Mouse (Mus musculus) kidney, embryonic 15.5 days (tissue): ENCODE results near the gene Naa35. TPM values are rescaled to one million over a fixed set of nuclear protein-coding genes. Genes with fewer than 3 reads are reported as not detected.

Experiments
- ATAC-seq: fragments of 200-750 bp; cut with Nextera tagmentation; replicated peaks from 2 replicates; pipeline ENCODE4 v1.8.0; 2017; ENCODE audit warnings: moderate TSS enrichment; ENCODE audit not compliant: low FRiP score
- H3K27ac ChIP-seq: fragments of 300-500 bp; sonication (generic); 2 replicates; pipeline ENCODE4 v1.5.1; 2015; ENCODE audit warnings: mild to moderate bottlenecking, inconsistent platforms
- H3K27me3 ChIP-seq: fragments of 300-500 bp; sonication (generic); 2 replicates; pipeline ENCODE4 v1.6.1; 2015; ENCODE audit warnings: inconsistent platforms
- H3K36me3 ChIP-seq: fragments of 300-500 bp; sonication (generic); 2 replicates; pipeline ENCODE4 v1.6.1; 2015; ENCODE audit warnings: inconsistent platforms
- H3K4me1 ChIP-seq: fragments of 300-500 bp; sonication (generic); 2 replicates; pipeline ENCODE4 v1.6.1; 2015; ENCODE audit warnings: inconsistent platforms
- H3K4me2 ChIP-seq: fragments of 300-500 bp; sonication (generic); 2 replicates; pipeline ENCODE4 v1.6.1; 2015; ENCODE audit warnings: moderate library complexity, mild to moderate bottlenecking, inconsistent platforms
- H3K4me3 ChIP-seq: fragments of 300-500 bp; sonication (generic); replicated peaks from 2 replicates; pipeline ENCODE4 v1.5.1; 2015; ENCODE audit warnings: mild to moderate bottlenecking, inconsistent platforms
- H3K9ac ChIP-seq: fragments of 300-500 bp; sonication (generic); 2 replicates; pipeline ENCODE4 v1.6.1; 2015; ENCODE audit warnings: mild to moderate bottlenecking, inconsistent platforms
- H3K9me3 ChIP-seq: fragments of 300-500 bp; sonication (generic); replicated peaks from 2 replicates; pipeline ENCODE4 v1.6.1; 2016; ENCODE audit warnings: inconsistent platforms
- WGBS: fragments of 180-500 bp; shearing (Covaris S2); methylation state at CpG from one replicate; pipeline ENCODE4 v1.1.7; 2015; ENCODE audit warnings: mixed read lengths; 5-methylcytosine and 5-hydroxymethylcytosine counted together
- polyA plus RNA-seq: library from polyadenylated mRNA; unstranded; fragments of >200 nt; fragmentation: Nextera tagmentation; extraction: Ambion mirVana; gene quantifications from 2 replicates; pipeline ENCODE4 v1.2.1, GENCODE M21; 2015

Gene Naa35
- polyA plus RNA-seq, 1 experiment from 2014 or later: 101 TPM

- WGBS: 90% methylated on average over 8 of the region's 8 CpGs
- Histone ChIP-seq H3K27me3 (no peaks in the 10 kb centered on the region), H3K4me2 (no peak overlapping the region), H3K4me3 (no peak overlapping the region), H3K4me1 (peaks cover 23% of the 10 kb centered on the region), H3K36me3 (peaks cover 23% of the 10 kb centered on the region), H3K9me3 (no peaks in the 10 kb centered on the region), H3K9ac (no peak overlapping the region), H3K27ac (no peak overlapping the region)
- ATAC-seq: no peak
Observed at GRCm38 (mm10) chr13:59661387-59661786, 76.3 kb downstream of the Naa35 start.

DNA sequence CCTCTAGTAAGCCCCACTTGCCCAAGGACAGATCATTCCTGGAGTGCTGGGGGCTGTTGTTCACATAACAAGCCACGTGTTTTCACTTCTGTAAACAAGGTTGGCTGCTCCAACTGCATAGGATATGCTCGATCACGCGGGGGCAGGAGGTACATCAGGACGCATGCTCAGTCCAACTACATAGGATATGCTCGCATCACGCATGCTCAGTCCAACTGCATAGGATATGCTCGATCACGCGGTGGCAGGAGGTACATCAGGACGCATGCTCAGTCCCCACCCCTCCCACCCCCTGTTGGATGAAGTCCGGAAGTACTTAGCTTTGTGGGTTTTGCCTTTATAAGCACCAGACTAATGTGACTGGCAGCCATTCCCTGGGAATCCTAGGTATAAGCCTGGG, 76.9 kb downstream of the Naa35 start:
- Histone ChIP-seq H3K9me3 (no peaks in the 10 kb centered on the region), H3K36me3 (peaks cover 23% of the 10 kb centered on the region)
- ATAC-seq: no peak

GRCm38 (mm10) chr13:59663939-59664712, 79.1 kb downstream of the Naa35 start:
- H3K27ac ChIP-seq: no peak overlapping the region
- H3K36me3 ChIP-seq: peaks cover 19% of the 10 kb centered on the region
- peak; percentile 57; the same call in 1 of the 2 replicates for ATAC-seq
- no peaks in the 10 kb centered on the region for H3K27me3 ChIP-seq
- no peak overlapping the region for H3K9ac ChIP-seq
- WGBS: 78% methylated on average over 19 of the region's 19 CpGs
- peaks cover 24% of the 10 kb centered on the region for H3K4me1 ChIP-seq
- no peak overlapping the region for H3K4me3 ChIP-seq
- no peak overlapping the region for H3K4me2 ChIP-seq
- H3K9me3 ChIP-seq: no peaks in the 10 kb centered on the region

More for the DNA sequence above, 76.9 kb downstream of the Naa35 start:
- Histone ChIP-seq H3K4me1 (peaks cover 18% of the 10 kb centered on the region), H3K27me3 (no peaks in the 10 kb centered on the region), H3K4me3 (no peak overlapping the region), H3K27ac (no peak overlapping the region), H3K9ac (no peak overlapping the region), H3K4me2 (no peak overlapping the region)
- 97% methylated on average over 12 of the region's 12 CpGs for WGBS

GRCm38 (mm10) chr13:59667763-59668162, 82.7 kb downstream of the Naa35 start:
- Histone ChIP-seq H3K27ac (no peak overlapping the region), H3K4me3 (no peak overlapping the region), H3K27me3 (no peaks in the 10 kb centered on the region), H3K36me3 (peaks cover 12% of the 10 kb centered on the region), H3K9ac (no peak overlapping the region), H3K4me1 (peaks cover 24% of the 10 kb centered on the region), H3K9me3 (no peaks in the 10 kb centered on the region), H3K4me2 (no peak overlapping the region)
- ATAC-seq: no peak
- WGBS: 88% methylated on average over 5 of the region's 5 CpGs

DNA sequence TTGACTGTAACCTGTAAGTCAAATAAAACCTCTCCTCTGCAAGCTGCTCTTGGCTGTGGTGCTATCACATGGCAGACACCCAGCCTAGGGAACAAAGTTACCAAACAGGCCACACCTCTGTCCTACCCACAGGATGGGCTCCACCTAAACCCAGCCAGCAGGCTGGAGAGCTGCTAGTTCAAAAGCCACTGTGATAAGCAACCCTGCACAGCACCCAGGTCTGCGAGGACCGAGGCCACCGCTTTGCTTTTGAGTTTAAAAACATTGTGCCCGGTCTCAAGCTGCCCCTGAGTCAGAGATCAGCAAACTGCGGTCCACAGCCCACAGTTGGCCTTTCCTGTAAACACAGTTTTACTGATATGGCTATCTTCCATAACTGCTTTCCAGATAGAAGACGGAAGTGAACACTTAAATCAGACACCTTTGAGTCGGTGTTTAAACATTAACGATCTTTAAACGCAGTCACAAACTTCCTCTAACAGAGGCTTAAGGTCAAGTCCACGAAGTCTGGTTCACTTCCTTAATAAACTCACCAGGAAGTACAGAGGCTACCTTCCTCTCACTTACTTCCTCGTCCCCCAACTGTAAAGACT, 83.5 kb downstream of the Naa35 start:
- Histone ChIP-seq H3K27ac (peak overlapping the region; percentile 66), H3K4me3 (no peak overlapping the region), H3K9me3 (no peaks in the 10 kb centered on the region), H3K36me3 (peaks cover 12% of the 10 kb centered on the region), H3K4me1 (peaks cover 23% of the 10 kb centered on the region), H3K27me3 (no peaks in the 10 kb centered on the region), H3K9ac (no peak overlapping the region), H3K4me2 (no peak overlapping the region)
- ATAC-seq: peak; percentile 72
- whole genome bisulfite sequencing: 38% methylated on average over 11 of the region's 11 CpGs

GRCm38 (mm10) chr13:59669946-59670345, 84.9 kb downstream of the Naa35 start:
- Histone ChIP-seq H3K4me2 (no peak overlapping the region), H3K27me3 (no peaks in the 10 kb centered on the region), H3K4me3 (no peak overlapping the region), H3K9ac (no peak overlapping the region), H3K36me3 (peaks cover 3% of the 10 kb centered on the region; the same call in 1 of the 2 replicates), H3K27ac (no peak overlapping the region), H3K9me3 (no peaks in the 10 kb centered on the region), H3K4me1 (peaks cover 26% of the 10 kb centered on the region)
- no peak for ATAC-seq
- WGBS: 91% methylated on average over 10 of the region's 10 CpGs

GRCm38 (mm10) chr13:59671521-59671920, 86.5 kb downstream of the Naa35 start:
- Histone ChIP-seq H3K4me1 (peaks cover 31% of the 10 kb centered on the region), H3K9me3 (no peaks in the 10 kb centered on the region), H3K36me3 (no peaks in the 10 kb centered on the region), H3K4me3 (no peak overlapping the region), H3K9ac (no peak overlapping the region), H3K27me3 (no peaks in the 10 kb centered on the region), H3K27ac (no peak overlapping the region), H3K4me2 (no peak overlapping the region)
- ATAC-seq: no peak
- 83% methylated on average over 2 of the region's 2 CpGs for WGBS

DNA sequence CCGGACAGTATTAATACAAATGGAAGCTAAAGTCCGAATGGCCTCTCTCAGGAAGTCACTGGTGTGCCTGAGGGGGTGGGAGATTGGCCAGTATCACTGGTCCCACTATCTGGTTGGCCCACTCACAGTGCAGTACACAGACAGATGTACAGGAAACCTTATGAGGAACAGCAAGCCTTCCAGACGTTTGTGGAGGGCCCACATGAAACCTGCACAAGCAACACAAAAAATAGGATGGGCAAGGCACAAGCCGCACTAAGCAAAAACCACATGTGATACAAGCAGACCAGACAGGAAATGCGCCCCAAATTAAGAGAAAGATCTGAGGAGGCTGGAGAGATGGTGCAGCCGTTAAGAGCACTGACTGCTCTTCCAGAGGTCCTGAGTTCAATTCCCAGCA, 87.2 kb downstream of the Naa35 start:
- WGBS: 65% methylated on average over 6 of the region's 6 CpGs
- no peaks in the 10 kb centered on the region for H3K9me3 ChIP-seq

DNA sequence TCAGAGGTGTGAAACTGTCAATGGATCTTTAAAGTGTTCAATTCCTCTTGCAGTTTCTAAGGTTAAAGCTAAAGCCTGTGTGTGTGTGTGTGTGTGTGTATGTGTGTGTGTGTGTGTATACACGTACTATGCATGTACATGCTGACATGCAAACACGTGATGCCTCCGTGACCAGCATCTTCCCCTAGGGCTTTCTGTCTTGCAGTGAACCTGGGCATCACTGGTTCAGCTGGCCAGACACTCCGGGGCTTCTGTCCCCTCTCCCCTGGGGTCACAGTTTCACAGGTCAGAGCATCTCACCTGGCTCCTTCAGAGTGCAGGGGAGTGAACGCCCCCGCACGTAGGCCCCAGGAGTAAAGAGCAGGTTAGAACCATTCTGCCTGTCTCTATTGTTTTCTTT, 88.5 kb downstream of the Naa35 start:
- H3K4me3 ChIP-seq: no peak overlapping the region
- no peak for ATAC-seq
- H3K36me3 ChIP-seq: no peaks in the 10 kb centered on the region
- H3K9ac ChIP-seq: no peak overlapping the region
- peaks cover 27% of the 10 kb centered on the region for H3K4me1 ChIP-seq
- H3K27ac ChIP-seq: no peak overlapping the region
- no peaks in the 10 kb centered on the region for H3K27me3 ChIP-seq
- WGBS: 57% methylated on average over 7 of the region's 7 CpGs
- peak overlapping the region; percentile 79; the same call in 1 of the 2 replicates for H3K4me2 ChIP-seq
- H3K9me3 ChIP-seq: no peaks in the 10 kb centered on the region

More for the DNA sequence above, 87.2 kb downstream of the Naa35 start:
- H3K27me3 ChIP-seq: no peaks in the 10 kb centered on the region
- ATAC-seq: no peak
- H3K4me2 ChIP-seq: no peak overlapping the region
- H3K9ac ChIP-seq: no peak overlapping the region
- H3K36me3 ChIP-seq: no peaks in the 10 kb centered on the region
- peaks cover 31% of the 10 kb centered on the region for H3K4me1 ChIP-seq
- no peak overlapping the region for H3K27ac ChIP-seq
- H3K4me3 ChIP-seq: no peak overlapping the region

DNA sequence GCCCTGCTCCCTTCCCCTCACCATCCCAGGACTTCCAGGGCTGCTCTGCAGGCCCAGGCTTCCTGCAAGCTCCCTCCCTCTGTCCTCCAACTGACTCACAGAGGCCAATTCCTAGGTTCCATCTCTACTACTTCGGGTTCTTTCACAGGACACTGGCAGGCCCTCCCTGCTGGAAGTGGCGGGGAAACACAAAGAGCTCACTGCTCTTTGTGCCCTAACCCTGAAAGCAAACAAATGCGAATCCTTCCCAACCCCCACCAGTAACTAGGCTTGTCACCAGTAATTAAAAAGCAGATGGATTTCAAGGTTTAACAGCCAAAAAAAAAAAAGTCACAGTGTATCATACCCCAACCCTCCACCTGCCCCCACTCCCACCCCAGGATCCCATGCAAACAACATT, 89.2 kb downstream of the Naa35 start:
- peaks cover 21% of the 10 kb centered on the region for H3K4me1 ChIP-seq
- peak overlapping the region; percentile 79 for H3K4me2 ChIP-seq
- 16% methylated on average over 3 of the region's 3 CpGs for WGBS
- H3K36me3 ChIP-seq: no peaks in the 10 kb centered on the region
- no peak for ATAC-seq
- H3K9me3 ChIP-seq: no peaks in the 10 kb centered on the region
- H3K9ac ChIP-seq: 0 out of 2 replicates have a peak overlapping the region, but pooled peaks have one; percentile 21
- peak overlapping the region; percentile 83 for H3K4me3 ChIP-seq
- no peaks in the 10 kb centered on the region for H3K27me3 ChIP-seq
- H3K27ac ChIP-seq: 0 out of 2 replicates have a peak overlapping the region, but pooled peaks have one; percentile 9

GRCm38 (mm10) chr13:59674761-59675150, 89.7 kb downstream of the Naa35 start:
- Histone ChIP-seq H3K9me3 (no peaks in the 10 kb centered on the region), H3K4me3 (peak overlapping the region; percentile 83), H3K9ac (peak overlapping the region; percentile 63), H3K36me3 (no peaks in the 10 kb centered on the region), H3K4me2 (peak overlapping the region; percentile 79), H3K27me3 (no peaks in the 10 kb centered on the region), H3K4me1 (peaks cover 21% of the 10 kb centered on the region), H3K27ac (peak overlapping the region; percentile 86; the same call in 1 of the 2 replicates)
- 2% methylated on average over 13 of the region's 13 CpGs for WGBS
- no peak for ATAC-seq
